Mouse (Mus musculus) liver, postnatal 0 days (tissue): ENCODE results near the gene Krtap4-7.

Experiments
- CTCF ChIP-seq: sonication (generic); IDR thresholded peaks from 2 replicates; pipeline ENCODE4 v1.5.1; 2016; ENCODE audit warnings: antibody characterized with exemption, low read depth
- EP300 ChIP-seq: IDR thresholded peaks from 2 replicates; pipeline ENCODE4 v1.6.1; 2016; ENCODE audit warnings: antibody characterized with exemption, low read depth, mild to moderate bottlenecking

GRCm38 (mm10) chr11:99628138-99628537, 15.8 kb downstream of the Krtap4-7 start, which contains the start of gene Krtap4-1:
- TF ChIP-seq EP300 (no peak), CTCF (no peak)
